Mouse (Mus musculus): ENCODE data around the gene Cybrd1.

DNA sequence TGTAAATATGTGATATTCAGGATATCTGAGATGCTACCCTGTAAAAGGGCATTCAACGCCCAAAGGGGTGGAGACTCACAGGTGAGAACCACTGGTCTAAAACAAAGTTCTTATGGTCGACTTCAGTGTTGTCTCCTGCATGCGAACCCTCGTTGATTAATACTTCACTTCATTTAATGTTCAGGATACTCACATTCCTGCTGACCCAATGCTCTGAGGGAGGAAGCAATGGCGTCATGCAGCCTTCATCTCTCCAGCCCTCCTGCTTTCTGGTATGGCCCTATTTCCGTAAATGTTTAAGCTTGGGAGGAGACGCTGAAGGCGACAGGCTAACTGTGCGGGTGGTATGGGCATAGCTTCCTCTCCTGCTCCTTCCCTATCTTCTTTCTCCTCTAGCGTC is 62.0 kb downstream of the Cybrd1 start:
- TF ChIP-seq CTCF (IDR thresholded peaks at IDR 0.05 in 2 of 3, conservative IDR thresholded peaks at IDR 0.05 in 1 of 3; ENCODE audit: control insufficient read depth in 1 of 3, insufficient read depth in 1 of 3, low read depth in 2 of 3, low read length in 3 of 3, poor library complexity in 1 of 3, severe bottlenecking in 1 of 3) (no peak), E2F4 (IDR thresholded peaks at IDR 0.05; ENCODE audit: borderline replicate concordance, low read depth, low read length) (no peak), POLR2A (IDR thresholded peaks at IDR 0.05; ENCODE audit: control insufficient read depth in 1 of 2, insufficient read depth in 1 of 2, low read depth in 1 of 2, low read length in 2 of 2, poor library complexity in 1 of 2) (no peak), MAFK (IDR thresholded peaks at IDR 0.05; ENCODE audit: borderline replicate concordance, low read depth, low read length) (no peak), EP300 (IDR thresholded peaks at IDR 0.05; ENCODE audit: low read depth in 1 of 2, low read length in 2 of 2) (no peak), TBP (IDR thresholded peaks at IDR 0.05; ENCODE audit: low read depth, low read length) (no peak), JUND (IDR thresholded peaks at IDR 0.05; ENCODE audit: low read depth, low read length) (no peak), GATA1 (IDR thresholded peaks at IDR 0.05; ENCODE audit: low read depth, low read length) (no peak)
